Comparison of ENCODE assay signal across 22 mouse cellular contexts in the genomic region with DNA sequence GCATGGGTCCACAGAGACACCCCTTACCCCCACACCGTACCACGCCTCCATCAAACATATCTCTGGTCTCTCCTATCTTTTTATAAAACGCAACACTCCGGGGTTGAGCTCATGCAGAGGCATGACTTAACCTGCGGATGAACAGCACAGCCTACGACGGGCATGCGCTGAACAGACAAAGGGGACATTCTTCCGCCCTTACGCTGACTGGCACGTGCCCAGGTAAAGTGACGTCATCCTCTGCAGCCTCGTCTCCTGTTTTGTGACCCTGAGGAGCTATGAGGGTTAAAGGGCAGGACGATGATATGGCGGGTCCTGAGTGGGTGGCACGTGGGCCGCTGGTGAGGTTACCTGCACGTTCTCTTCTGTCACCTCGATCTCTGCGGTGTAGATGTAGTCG. TPM values are rescaled to one million over a fixed set of nuclear protein-coding genes. Genes with fewer than 3 reads are reported as not detected.
DNase-seq lines count a peak whose midpoint lies in the region; ATAC-seq and TF ChIP-seq lines count a peak whose summit lies in the region.
"Had no signal": no experiment of that assay in that cellular context is flagged by ENCODE, and none has a peak within 500 bp of the region (broad histone marks: within the 10 kb centered on the region; RNA-seq: fewer than 3 reads in every experiment).

No protein-coding gene starts in this region.

- no peak for TF ChIP-seq CTCF in testis, adult 2 months (IDR thresholded peaks at IDR 0.05; ENCODE audit: control insufficient read depth, insufficient read depth, insufficient replicate concordance, low read depth, low read length)

- ATAC-seq in megakaryocyte, adult 5-6 weeks (ENCODE audit: poor library complexity, severe bottlenecking), result no peak
- ATAC-seq in forebrain, embryonic 11.5 days (replicated peaks; ENCODE audit: low FRiP score), result no peak
- ATAC-seq: forebrain, embryonic 15.5 days; Patski had no signal

- 81% methylated on average over 21 of the region's 21 CpGs for WGBS in heart, embryonic 10.5 days
- WGBS in forebrain, embryonic 11.5 days, result 94% methylated on average over 21 of the region's 21 CpGs

- H3K27ac ChIP-seq in heart, embryonic 10.5 days, result peak overlapping the region; percentile 47; the same call in 1 of the 2 replicates
- peak overlapping the region; percentile 76 for H3K27ac ChIP-seq in testis, adult 2 months (ENCODE audit: control insufficient read depth, insufficient read depth, low read depth, low read length)
- no peak overlapping the region for H3K27ac ChIP-seq in forebrain, embryonic 11.5 days (ENCODE audit: low read depth, low read length)
- H3K27ac ChIP-seq: embryonic facial prominence, embryonic 10.5 days; forebrain, embryonic 10.5 days; forebrain, embryonic 15.5 days; heart, embryonic 15.5 days; hindbrain, embryonic 10.5 days; hindbrain, embryonic 14.5 days had no signal

- 0 out of 2 replicates have a peak, but pooled peaks cover 5% of the 10 kb centered on the region for H3K36me3 ChIP-seq in heart, embryonic 10.5 days
- no peaks in the 10 kb centered on the region for H3K36me3 ChIP-seq in megakaryocyte, embryonic 14.5 days (replicated peaks; ENCODE audit: low read length)
- no peaks in the 10 kb centered on the region for H3K36me3 ChIP-seq in testis, adult 2 months (ENCODE audit: control insufficient read depth, insufficient read depth, low read length)
- H3K36me3 ChIP-seq in forebrain, embryonic 11.5 days (ENCODE audit: control insufficient read depth, insufficient read depth, low read length), result no peaks in the 10 kb centered on the region
- H3K36me3 ChIP-seq: embryonic facial prominence, embryonic 10.5 days; forebrain, embryonic 10.5 days; forebrain, embryonic 15.5 days; heart, embryonic 15.5 days; hindbrain, embryonic 10.5 days had no signal

- DNase-seq in heart, embryonic 10.5 days (ENCODE audit: low spot score), result no peak
- no peak for DNase-seq in heart, postnatal 25 days (ENCODE audit: low spot score)
- DNase-seq in forebrain, embryonic 11.5 days (ENCODE audit: low spot score), result no peak
- DNase-seq in gastrocnemius, postnatal 10 days, result no peak
- DNase-seq: adrenal gland, adult 2 months; adrenal gland, postnatal 25 days; cerebellum, adult 18-20 months; cerebellum, adult 9-11 months; cerebellum, postnatal 36 days; gastrocnemius, postnatal 14 days; heart, postnatal 14 days had no signal

- no peak overlapping the region for H3K4me3 ChIP-seq in heart, embryonic 10.5 days
- H3K4me3 ChIP-seq in megakaryocyte, embryonic 14.5 days (replicated peaks), result peak overlapping the region; percentile 56
- peak overlapping the region; percentile 88 for H3K4me3 ChIP-seq in testis, adult 2 months (ENCODE audit: control insufficient read depth, low read depth, low read length)
- H3K4me3 ChIP-seq in forebrain, embryonic 11.5 days (ENCODE audit: low read depth, low read length), result no peak overlapping the region
- H3K4me3 ChIP-seq: embryonic facial prominence, embryonic 10.5 days; forebrain, embryonic 10.5 days; forebrain, embryonic 15.5 days; heart, embryonic 15.5 days; hindbrain, embryonic 10.5 days had no signal

- intact Hi-C loops in heart, postnatal 25 days (cut with DNase I), result no loop called here

- no peak overlapping the region for H3K9ac ChIP-seq in forebrain, embryonic 11.5 days (ENCODE audit: low read length)
- H3K9ac ChIP-seq: forebrain, embryonic 15.5 days; heart, embryonic 15.5 days; hindbrain, embryonic 14.5 days had no signal

- peaks cover 56% of the 10 kb centered on the region for H3K4me1 ChIP-seq in heart, embryonic 10.5 days
- H3K4me1 ChIP-seq in megakaryocyte, embryonic 14.5 days, result peaks cover 22% of the 10 kb centered on the region
- peaks cover 32% of the 10 kb centered on the region for H3K4me1 ChIP-seq in testis, adult 2 months (ENCODE audit: control insufficient read depth, insufficient read depth, low read length)
- H3K4me1 ChIP-seq in forebrain, embryonic 11.5 days (replicated peaks; ENCODE audit: control insufficient read depth, insufficient read depth, low read length), result no peaks in the 10 kb centered on the region

- no peaks in the 10 kb centered on the region for H3K9me3 ChIP-seq in heart, embryonic 10.5 days
- no peaks in the 10 kb centered on the region for H3K9me3 ChIP-seq in megakaryocyte, embryonic 14.5 days
- no peaks in the 10 kb centered on the region for H3K9me3 ChIP-seq in forebrain, embryonic 11.5 days (ENCODE audit: control insufficient read depth, low read length)
- H3K9me3 ChIP-seq: embryonic facial prominence, embryonic 10.5 days; forebrain, embryonic 10.5 days; forebrain, embryonic 15.5 days; heart, embryonic 15.5 days; hindbrain, embryonic 10.5 days had no signal

- no peak overlapping the region for H3K4me2 ChIP-seq in forebrain, embryonic 11.5 days (ENCODE audit: low read depth, low read length, severe bottlenecking)
- H3K4me2 ChIP-seq: forebrain, embryonic 15.5 days; heart, embryonic 11.5 days; heart, embryonic 15.5 days; hindbrain, embryonic 14.5 days had no signal

- no peaks in the 10 kb centered on the region for H3K27me3 ChIP-seq in heart, embryonic 10.5 days (ENCODE audit: insufficient read depth, poor library complexity, severe bottlenecking)
- peaks cover 48% of the 10 kb centered on the region for H3K27me3 ChIP-seq in megakaryocyte, embryonic 14.5 days (replicated peaks)
- no peaks in the 10 kb centered on the region for H3K27me3 ChIP-seq in testis, adult 2 months (ENCODE audit: control insufficient read depth, insufficient read depth, low read length)
- H3K27me3 ChIP-seq in forebrain, embryonic 11.5 days (ENCODE audit: control insufficient read depth, insufficient read depth, low read length), result no peaks in the 10 kb centered on the region
- H3K27me3 ChIP-seq: forebrain, embryonic 15.5 days; heart, embryonic 15.5 days; Patski had no signal

- TF ChIP-seq POLR2A in testis, adult 2 months (IDR thresholded peaks at IDR 0.05; ENCODE audit: control insufficient read depth, low read depth, low read length), result peak; percentile 94

RNA-seq across cellular contexts. Expression of a gene that starts 42.2 kb away (rescaled TPM):
- 2.5 and 3.4 TPM in 2 replicates for polyA plus RNA-seq in heart, embryonic 10.5 days (2016; fragmentation: Nextera tagmentation; extraction: Ambion mirVana)
- 1 to 10 TPM; 2.6 TPM for total RNA-seq in heart, postnatal 25 days (2021)
- not detected in 2 replicates for polyA plus RNA-seq in megakaryocyte, embryonic 14.5 days (2012; ENCODE audit: insufficient read depth, low replicate concordance)
- total RNA-seq in megakaryocyte, adult 5-6 weeks (2015), result 0.07 and 0.09 TPM in 2 replicates
- 0.11 and 0.12 TPM in 2 replicates for total RNA-seq in megakaryocyte, adult 5-6 weeks (2017)
- 5.6 TPM in 2 replicates for polyA plus RNA-seq in testis, adult 2 months (2012; rRNA removed)
- polyA plus RNA-seq in forebrain, embryonic 11.5 days (2014; fragmentation: Nextera tagmentation; extraction: Ambion mirVana), result 3.1 TPM in 2 replicates
- 1 to 10 TPM; 1.4 TPM for total RNA-seq in gastrocnemius, postnatal 10 days (2021)

RNA-seq across cellular contexts. Expression of a gene that starts 57.1 kb away (rescaled TPM):
- 14.0 and 16.6 TPM in 2 replicates for polyA plus RNA-seq in heart, embryonic 10.5 days (2016; fragmentation: Nextera tagmentation; extraction: Ambion mirVana)
- 10 to 100 TPM; 64.3 to 70.2 TPM for total RNA-seq in heart, postnatal 25 days (2021)
- 352 and 532 TPM in 2 replicates for polyA plus RNA-seq in megakaryocyte, embryonic 14.5 days (2012; ENCODE audit: insufficient read depth, low replicate concordance)
- 68.3 and 78.2 TPM in 2 replicates for total RNA-seq in megakaryocyte, adult 5-6 weeks (2015)
- total RNA-seq in megakaryocyte, adult 5-6 weeks (2017), result 44.4 and 46.5 TPM in 2 replicates
- polyA plus RNA-seq in testis, adult 2 months (2012; rRNA removed), result 36.8 and 45.7 TPM in 2 replicates
- 50.5 and 51.2 TPM in 2 replicates for polyA plus RNA-seq in forebrain, embryonic 11.5 days (2014; fragmentation: Nextera tagmentation; extraction: Ambion mirVana)
- total RNA-seq in gastrocnemius, postnatal 10 days (2021), result 10 to 100 TPM; 90.3 to 91.7 TPM

Comparison
In these comparisons a context has a peak if more than half of its experiments do, and no peak if none do; other contexts are left out.
1. H3K4me3 ChIP-seq: peak in megakaryocyte, embryonic 14.5 days (single experiment) and testis, adult 2 months (single experiment); none in heart, embryonic 10.5 days (single experiment) and forebrain, embryonic 11.5 days (single experiment).